Mouse (Mus musculus): ENCODE measurements around the gene Alms1. TPM values are rescaled to one million over a fixed set of nuclear protein-coding genes. Genes with fewer than 3 reads are reported as not detected.
"Not testable (repeated sequence)": the region's sequence is repeated elsewhere in the genome, so short reads cannot be mapped to it uniquely, and the experiment has no call there.

The Alms1 gene
- polyA plus RNA-seq, 1 experiment = 0.79 TPM

DNA sequence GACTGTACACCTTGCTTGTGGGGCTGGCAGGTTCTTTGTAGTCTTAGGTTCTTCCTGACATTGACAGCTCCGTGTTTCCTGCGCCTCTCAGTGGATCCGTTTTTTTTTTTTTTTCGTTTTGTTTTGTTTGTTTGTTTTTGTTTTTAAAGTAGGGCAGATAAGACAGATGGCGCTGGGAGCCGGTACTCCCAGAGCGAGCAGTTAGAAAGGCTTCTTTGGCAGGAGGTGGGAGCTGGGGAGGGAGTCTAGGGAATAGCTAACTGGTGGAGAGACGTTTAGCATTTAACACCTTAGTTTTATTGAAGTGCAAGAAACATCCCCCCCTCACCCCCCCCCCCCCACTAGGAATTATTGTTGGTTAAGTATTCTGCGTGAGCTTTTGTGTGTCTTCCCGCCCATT is 833 bp downstream of the Alms1 start:
- under 1% methylated on average over 10 of the region's 10 CpGs for WGBS
- TF ChIP-seq POLR2A (IDR thresholded peaks at IDR 0.05; ENCODE audit: borderline replicate concordance, extremely low read depth, low read depth, low read length) (no peak), CTCF (IDR thresholded peaks at IDR 0.05; ENCODE audit: insufficient read depth, low read length) (no peak)
- no peak for DNase-seq
- Histone ChIP-seq H3K4me3 (replicated peaks; ENCODE audit: extremely low read depth, low read depth, low read length) (peak overlapping the region; percentile 92), H3K4me1 (ENCODE audit: control insufficient read depth, insufficient read depth, low read length) (no peaks in the 10 kb centered on the region)

DNA sequence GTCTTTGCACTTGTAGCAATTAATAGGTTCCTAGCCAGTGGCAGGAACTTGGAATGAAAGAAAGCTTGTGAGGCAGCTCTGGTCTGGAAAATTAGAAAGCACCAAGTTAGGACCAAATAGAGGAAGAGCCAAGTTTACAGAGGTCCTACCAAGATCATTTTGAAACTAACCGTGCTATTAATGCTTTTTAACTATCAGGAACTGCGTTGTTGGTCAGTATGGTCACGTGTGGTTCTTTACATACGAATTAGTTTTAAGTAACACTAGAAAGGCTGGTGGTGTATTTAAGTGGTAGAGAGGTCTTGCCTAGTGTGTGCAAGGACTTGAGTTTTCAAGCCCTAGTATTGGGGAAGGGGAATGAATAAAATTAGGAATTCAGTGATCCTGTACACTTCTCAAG is 1.2 kb downstream of the Alms1 start:
- TF ChIP-seq CTCF (IDR thresholded peaks at IDR 0.05; ENCODE audit: insufficient read depth, low read length) (no peak), POLR2A (IDR thresholded peaks at IDR 0.05; ENCODE audit: borderline replicate concordance, extremely low read depth, low read depth, low read length) (no peak)

DNA sequence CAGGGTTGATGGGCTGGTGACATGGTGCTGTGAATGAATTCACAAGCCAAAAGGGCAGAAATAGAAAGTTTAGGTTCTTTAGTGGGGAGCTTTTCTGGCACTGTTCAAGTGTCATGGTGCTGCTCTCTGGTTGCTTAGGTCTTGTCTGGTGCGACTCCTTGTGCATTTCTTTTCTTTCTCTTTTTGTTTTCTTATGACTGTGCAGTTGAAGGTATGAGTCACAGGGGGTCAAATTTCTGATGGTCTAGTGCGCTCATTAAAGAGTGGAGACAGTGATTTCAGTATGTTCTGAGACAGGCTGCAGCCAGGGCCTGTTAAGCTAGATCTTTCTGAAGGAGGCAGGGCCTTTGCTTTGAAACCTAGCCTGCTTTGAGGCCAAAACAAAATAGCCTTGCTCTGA is 2.8 kb downstream of the Alms1 start:
- TF ChIP-seq CTCF (IDR thresholded peaks at IDR 0.05; ENCODE audit: insufficient read depth, low read length) (no peak), POLR2A (IDR thresholded peaks at IDR 0.05; ENCODE audit: borderline replicate concordance, extremely low read depth, low read depth, low read length) (no peak)
- no peak for DNase-seq
- Histone ChIP-seq H3K4me1 (ENCODE audit: control insufficient read depth, insufficient read depth, low read length) (no peaks in the 10 kb centered on the region), H3K4me3 (replicated peaks; ENCODE audit: extremely low read depth, low read depth, low read length) (no peak overlapping the region)
- WGBS = 70% methylated on average over 2 of the region's 2 CpGs

More for the DNA sequence above, 1.2 kb downstream of the Alms1 start:
- peak overlapping the region; percentile 92 for H3K4me3 ChIP-seq (replicated peaks; ENCODE audit: extremely low read depth, low read depth, low read length)
- WGBS = 8% methylated on average over 4 of the region's 4 CpGs
- no peaks in the 10 kb centered on the region for H3K4me1 ChIP-seq (ENCODE audit: control insufficient read depth, insufficient read depth, low read length)
- no peak for DNase-seq

DNA sequence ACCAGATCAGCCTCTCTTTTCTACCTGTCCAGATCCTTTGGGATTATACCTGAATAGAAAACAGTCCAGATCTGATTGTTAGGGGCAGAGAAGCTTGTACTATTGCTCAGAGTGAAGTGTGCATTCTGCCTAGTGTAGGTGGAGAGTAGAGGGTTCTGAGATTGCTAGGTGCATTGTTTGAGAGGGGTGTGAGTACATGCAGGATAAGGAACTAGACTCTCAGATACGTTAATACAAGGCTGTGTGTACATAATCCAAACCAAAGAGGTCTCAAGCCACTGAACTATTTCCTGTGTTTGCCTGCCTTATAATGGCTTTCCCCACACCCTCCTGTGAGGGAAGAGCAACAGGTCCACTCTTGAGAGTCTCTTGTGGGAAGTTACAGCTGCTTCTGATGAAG is 12.0 kb downstream of the Alms1 start:
- DNase-seq = no peak
- WGBS = 8% methylated on average over 1 of the region's 1 CpGs
- H3K4me3 ChIP-seq (replicated peaks; ENCODE audit: extremely low read depth, low read depth, low read length) = no peak overlapping the region
- TF ChIP-seq POLR2A (IDR thresholded peaks at IDR 0.05; ENCODE audit: borderline replicate concordance, extremely low read depth, low read depth, low read length) (no peak), CTCF (IDR thresholded peaks at IDR 0.05; ENCODE audit: insufficient read depth, low read length) (no peak)
- H3K4me1 ChIP-seq (ENCODE audit: control insufficient read depth, insufficient read depth, low read length) = 0 out of 2 replicates have a peak, but pooled peaks cover 2% of the 10 kb centered on the region

DNA sequence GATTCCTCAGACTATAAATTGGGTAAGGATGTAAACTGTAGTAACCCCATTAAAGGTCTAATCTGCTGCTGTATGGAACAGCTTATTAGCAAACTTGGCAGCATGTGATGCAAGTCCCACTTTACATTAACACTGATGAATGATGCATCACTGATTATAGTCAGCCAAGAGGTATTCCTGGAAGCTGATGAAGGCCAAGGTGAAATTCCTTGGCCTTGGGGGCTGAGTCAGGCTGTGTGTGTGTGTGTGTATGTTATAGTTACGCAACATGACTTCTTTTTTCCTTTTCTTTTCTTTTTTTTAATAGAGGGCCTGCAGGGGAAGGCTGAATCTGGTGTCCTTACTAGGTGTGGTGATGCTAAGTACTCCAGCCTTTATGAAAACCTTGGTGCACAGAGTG is 23.2 kb downstream of the Alms1 start:
- no peak overlapping the region for H3K4me3 ChIP-seq (replicated peaks; ENCODE audit: extremely low read depth, low read depth, low read length)
- DNase-seq = no peak
- TF ChIP-seq CTCF (IDR thresholded peaks at IDR 0.05; ENCODE audit: insufficient read depth, low read length) (no peak), POLR2A (IDR thresholded peaks at IDR 0.05; ENCODE audit: borderline replicate concordance, extremely low read depth, low read depth, low read length) (no peak)
- H3K4me1 ChIP-seq (ENCODE audit: control insufficient read depth, insufficient read depth, low read length) = no peaks in the 10 kb centered on the region
- WGBS = 88% methylated on average over 1 of the region's 1 CpGs

DNA sequence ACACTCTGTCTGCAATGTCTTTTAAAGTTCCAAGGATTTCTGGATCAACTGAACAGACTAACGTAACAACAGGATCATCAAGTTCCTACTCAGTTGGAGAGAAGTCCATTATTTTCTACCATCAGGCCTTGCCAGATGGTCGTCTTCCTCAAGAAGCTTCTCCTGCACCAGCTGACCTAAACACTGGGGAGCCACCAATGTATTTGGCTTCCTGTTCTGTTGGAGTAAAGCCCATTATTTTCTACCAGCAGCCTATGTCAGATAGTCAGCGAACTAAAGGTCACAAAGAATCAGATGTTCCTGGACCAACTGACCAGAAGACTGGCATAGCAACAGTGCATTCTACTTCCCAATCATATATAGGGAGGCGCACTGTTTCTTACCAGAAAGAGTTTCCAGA is 33.5 kb downstream of the Alms1 start:
- no peaks in the 10 kb centered on the region for H3K4me1 ChIP-seq (ENCODE audit: control insufficient read depth, insufficient read depth, low read length)
- DNase-seq = no peak
- TF ChIP-seq CTCF (IDR thresholded peaks at IDR 0.05; ENCODE audit: insufficient read depth, low read length) (no peak), POLR2A (IDR thresholded peaks at IDR 0.05; ENCODE audit: borderline replicate concordance, extremely low read depth, low read depth, low read length) (no peak)
- 80% methylated on average over 4 of the region's 4 CpGs for WGBS
- H3K4me3 ChIP-seq (replicated peaks; ENCODE audit: extremely low read depth, low read depth, low read length) = no peak overlapping the region

DNA sequence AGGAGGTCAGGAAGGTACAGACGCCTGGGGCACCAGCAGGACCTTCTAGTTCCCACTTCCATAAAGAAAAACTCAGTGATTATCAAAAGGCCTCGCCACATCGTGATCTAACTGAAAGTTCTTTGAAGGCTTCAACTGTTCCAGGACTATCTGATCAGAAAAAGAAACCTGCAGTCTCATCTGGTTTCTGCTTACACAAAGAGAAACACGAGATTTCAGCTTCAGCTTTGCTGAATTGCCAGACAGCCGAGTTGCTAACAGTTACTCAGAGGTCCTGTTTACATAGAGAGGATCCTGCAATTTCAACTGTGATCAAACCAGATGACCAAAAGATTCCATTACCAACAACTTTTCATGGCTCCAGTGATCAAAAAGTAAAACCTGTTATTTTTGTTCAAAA is 34.3 kb downstream of the Alms1 start:
- Histone ChIP-seq H3K4me1 (ENCODE audit: control insufficient read depth, insufficient read depth, low read length) (no peaks in the 10 kb centered on the region), H3K4me3 (replicated peaks; ENCODE audit: extremely low read depth, low read depth, low read length) (no peak overlapping the region)
- 87% methylated on average over 5 of the region's 5 CpGs for WGBS
- no peak for DNase-seq
- TF ChIP-seq POLR2A (IDR thresholded peaks at IDR 0.05; ENCODE audit: borderline replicate concordance, extremely low read depth, low read depth, low read length) (no peak), CTCF (IDR thresholded peaks at IDR 0.05; ENCODE audit: insufficient read depth, low read length) (no peak)

DNA sequence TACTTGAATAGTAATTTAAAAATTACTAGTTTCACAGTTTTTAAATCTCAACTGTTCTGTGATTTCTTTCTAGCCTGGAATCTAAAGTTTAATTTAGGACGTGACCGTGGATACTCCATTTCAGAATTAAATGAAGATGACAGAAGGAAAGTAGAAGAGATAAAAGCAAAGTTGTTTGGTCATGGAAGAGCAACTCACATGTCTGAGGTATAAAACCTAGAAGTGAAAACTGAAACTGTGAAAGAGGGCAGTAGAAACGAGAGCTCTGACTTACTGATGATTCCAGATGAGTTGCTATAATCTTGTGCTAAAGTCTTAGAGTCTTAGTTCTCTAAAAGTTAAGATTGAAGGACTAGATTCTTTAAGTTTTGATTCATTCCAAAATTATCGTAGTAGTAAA is 37.2 kb downstream of the Alms1 start:
- H3K4me3 ChIP-seq (replicated peaks; ENCODE audit: extremely low read depth, low read depth, low read length) = no peak overlapping the region
- H3K4me1 ChIP-seq (ENCODE audit: control insufficient read depth, insufficient read depth, low read length) = no peaks in the 10 kb centered on the region
- TF ChIP-seq CTCF (IDR thresholded peaks at IDR 0.05; ENCODE audit: insufficient read depth, low read length) (no peak), POLR2A (IDR thresholded peaks at IDR 0.05; ENCODE audit: borderline replicate concordance, extremely low read depth, low read depth, low read length) (no peak)
- 93% methylated on average over 4 of the region's 4 CpGs for WGBS
- DNase-seq = no peak

DNA sequence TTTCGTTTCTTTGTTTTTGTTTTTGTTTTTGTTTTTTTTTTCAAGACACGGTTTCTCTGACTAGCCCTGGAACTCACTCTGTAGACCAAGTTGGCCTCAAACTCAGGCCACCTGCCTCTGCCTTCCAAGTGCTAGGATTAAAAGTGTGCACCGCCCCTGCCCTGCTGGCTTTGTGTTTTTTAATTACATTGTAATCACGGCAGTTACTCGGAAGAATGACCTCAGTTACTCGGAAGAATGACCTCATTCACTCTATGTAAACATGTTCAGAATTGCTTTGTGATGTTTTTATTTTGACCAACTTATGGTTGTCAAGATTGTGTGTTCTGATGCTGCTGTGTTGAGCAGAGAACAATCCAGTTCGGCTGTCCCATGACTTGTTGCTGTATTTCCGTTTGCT is 45.8 kb downstream of the Alms1 start:
- no peak for DNase-seq
- Histone ChIP-seq H3K4me1 (ENCODE audit: control insufficient read depth, insufficient read depth, low read length) (no peaks in the 10 kb centered on the region), H3K4me3 (replicated peaks; ENCODE audit: extremely low read depth, low read depth, low read length) (no peak overlapping the region)
- TF ChIP-seq POLR2A (IDR thresholded peaks at IDR 0.05; ENCODE audit: borderline replicate concordance, extremely low read depth, low read depth, low read length) (no peak), CTCF (IDR thresholded peaks at IDR 0.05; ENCODE audit: insufficient read depth, low read length) (no peak)
- 45% methylated on average over 8 of the region's 8 CpGs for WGBS

DNA sequence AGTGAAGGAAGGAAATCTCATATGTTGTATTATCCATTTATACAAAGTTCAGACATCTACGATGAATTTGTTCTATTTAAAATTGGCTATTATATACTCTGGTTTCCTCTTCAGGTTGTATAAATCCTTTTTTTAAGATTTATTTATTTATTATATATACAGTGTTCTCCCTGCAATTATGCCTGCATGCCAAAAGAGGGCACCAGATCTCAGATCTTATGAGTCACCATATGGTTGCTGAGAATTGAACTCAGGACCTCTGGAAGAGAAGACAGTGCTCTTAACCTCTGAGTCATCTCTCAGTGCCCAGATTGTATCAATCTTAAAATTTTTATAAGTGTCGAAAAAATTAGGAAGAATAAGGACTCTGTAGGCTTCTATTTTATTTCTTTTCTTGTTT is 65.9 kb downstream of the Alms1 start:
- 85% methylated on average over 2 of the region's 2 CpGs for WGBS
- no peak for DNase-seq

DNA sequence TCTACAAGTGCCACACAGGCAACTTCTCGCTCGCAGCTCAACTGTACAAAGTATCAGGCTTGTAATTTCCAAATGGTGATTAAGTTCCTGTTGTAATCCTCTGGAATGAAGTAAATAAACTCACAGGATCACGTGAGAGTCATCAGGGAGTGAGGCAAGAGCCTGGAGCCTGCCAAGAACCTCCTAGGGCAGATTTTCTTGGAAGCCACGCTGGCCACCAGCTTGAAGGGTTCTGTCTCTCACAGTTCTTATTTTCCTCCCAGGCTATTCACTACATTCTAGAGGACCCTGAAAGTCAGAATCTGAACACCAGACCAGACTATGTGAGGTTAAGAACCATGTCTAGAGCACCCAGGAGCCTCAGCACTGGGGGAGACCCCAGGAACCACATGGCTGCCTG is 114.6 kb downstream of the Alms1 start:
- 50% methylated on average over 2 of the region's 4 CpGs for WGBS
- H3K4me1 ChIP-seq (ENCODE audit: control insufficient read depth, insufficient read depth, low read length); H3K4me3 ChIP-seq (replicated peaks; ENCODE audit: extremely low read depth, low read depth, low read length): not testable (repeated sequence)
- DNase-seq = peak; percentile 64

More for the DNA sequence above, 65.9 kb downstream of the Alms1 start:
- Histone ChIP-seq H3K4me1 (ENCODE audit: control insufficient read depth, insufficient read depth, low read length) (no peaks in the 10 kb centered on the region), H3K4me3 (replicated peaks; ENCODE audit: extremely low read depth, low read depth, low read length) (no peak overlapping the region)
- TF ChIP-seq POLR2A (IDR thresholded peaks at IDR 0.05; ENCODE audit: borderline replicate concordance, extremely low read depth, low read depth, low read length) (no peak), CTCF (IDR thresholded peaks at IDR 0.05; ENCODE audit: insufficient read depth, low read length) (0 out of 2 replicates have a peak, but pooled peaks have one; percentile 4)

DNA sequence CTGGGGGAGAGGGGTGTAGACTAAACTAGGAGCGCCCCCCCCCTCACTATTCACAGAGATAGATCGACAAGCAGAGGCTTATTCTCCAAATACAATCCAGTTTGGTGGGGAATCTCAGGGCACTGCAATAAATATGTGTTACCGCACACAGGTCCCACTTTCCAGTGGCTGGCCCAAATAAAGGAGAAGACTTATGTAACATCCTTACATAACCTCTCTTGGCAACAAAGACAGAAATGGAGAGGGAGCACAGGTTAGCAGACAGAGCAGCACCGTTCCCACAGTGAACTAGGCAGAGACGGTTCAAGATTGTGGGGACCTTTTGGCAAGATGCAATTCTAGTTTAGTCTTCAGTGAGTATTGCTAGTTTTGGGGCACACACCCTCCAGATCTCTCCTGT is 121.9 kb downstream of the Alms1 start:
- WGBS = 61% methylated on average over 5 of the region's 5 CpGs
- H3K4me1 ChIP-seq (ENCODE audit: control insufficient read depth, insufficient read depth, low read length); DNase-seq; H3K4me3 ChIP-seq (replicated peaks; ENCODE audit: extremely low read depth, low read depth, low read length): not testable (repeated sequence)

DNA sequence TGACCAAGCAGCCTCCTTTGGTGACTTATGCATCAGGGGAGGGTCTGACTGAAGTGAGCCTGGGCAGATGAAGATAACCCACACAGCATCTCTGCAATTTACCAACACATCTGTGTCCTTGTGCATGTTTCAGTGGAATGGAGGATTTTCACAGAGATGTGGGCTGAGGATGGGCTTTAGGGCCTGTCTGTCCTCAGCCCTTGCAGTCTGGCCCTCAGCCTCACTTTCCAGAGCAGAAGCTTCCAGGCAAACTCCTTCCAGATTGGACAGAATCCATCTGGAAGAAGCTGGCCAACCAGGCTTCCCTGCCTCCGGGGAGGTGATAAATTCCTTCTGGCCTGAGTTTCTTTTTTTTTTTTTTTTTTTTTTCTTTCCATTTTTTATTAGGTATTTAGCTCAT is 122.3 kb downstream of the Alms1 start:
- not testable (repeated sequence) for DNase-seq; H3K4me1 ChIP-seq (ENCODE audit: control insufficient read depth, insufficient read depth, low read length); H3K4me3 ChIP-seq (replicated peaks; ENCODE audit: extremely low read depth, low read depth, low read length)
- 40% methylated on average over 1 of the region's 1 CpGs for WGBS

Data from lung, adult 2 months (tissue).